Mouse (Mus musculus) MEL-GATA-1-ER (cell line): ENCODE data around the gene Nelfa.
"Not testable (repeated sequence)": the region's sequence is repeated elsewhere in the genome, so short reads cannot be mapped to it uniquely, and the experiment has no call there.

Source experiments
- DNase-seq: peaks from one replicate; pipeline ENCODE4 v3.0.0-alpha.2; 2012; ENCODE audit warnings: low read depth; ENCODE audit errors: extremely low read depth

The Nelfa gene

DNA sequence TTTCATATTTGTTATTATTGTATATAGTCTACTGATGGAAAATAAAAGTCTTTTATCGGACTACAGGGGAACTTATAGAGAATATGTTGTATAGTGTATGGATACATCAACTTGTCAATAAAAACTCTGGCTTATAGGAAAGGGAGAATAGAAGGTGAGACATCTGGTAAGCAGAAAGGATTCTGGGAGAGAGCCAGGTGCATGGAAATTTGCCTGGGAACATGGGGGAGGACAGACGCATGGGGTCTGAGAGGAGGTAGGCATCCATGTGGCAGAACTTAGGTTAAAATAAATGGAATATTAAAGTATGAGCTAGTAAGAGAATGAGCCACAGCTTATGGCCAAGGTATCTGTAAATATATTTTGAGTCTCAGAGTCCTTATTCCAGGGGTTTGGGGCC lies 16.2 kb downstream of the Nelfa start:
- no peak for DNase-seq

DNA sequence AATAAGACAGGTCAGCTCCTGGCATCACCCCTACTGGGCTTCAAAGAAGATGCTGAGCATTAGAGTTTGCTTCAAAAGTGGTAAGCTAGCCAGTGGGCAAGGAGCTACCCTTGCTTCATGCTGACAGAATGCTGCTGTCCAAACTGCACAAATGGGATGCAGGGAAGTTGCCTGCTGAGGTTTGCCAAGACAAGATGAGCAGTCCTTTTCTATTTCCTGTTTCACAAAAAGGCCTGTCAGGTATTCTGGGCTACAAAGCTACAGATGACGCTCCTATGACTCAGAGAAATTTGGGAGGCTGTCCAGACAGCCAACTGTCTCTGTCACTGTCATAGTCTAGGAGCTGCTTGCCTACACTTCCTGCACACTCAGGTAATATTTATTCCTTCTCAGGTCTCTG lies 16.7 kb downstream of the Nelfa start:
- no peak for DNase-seq

DNA sequence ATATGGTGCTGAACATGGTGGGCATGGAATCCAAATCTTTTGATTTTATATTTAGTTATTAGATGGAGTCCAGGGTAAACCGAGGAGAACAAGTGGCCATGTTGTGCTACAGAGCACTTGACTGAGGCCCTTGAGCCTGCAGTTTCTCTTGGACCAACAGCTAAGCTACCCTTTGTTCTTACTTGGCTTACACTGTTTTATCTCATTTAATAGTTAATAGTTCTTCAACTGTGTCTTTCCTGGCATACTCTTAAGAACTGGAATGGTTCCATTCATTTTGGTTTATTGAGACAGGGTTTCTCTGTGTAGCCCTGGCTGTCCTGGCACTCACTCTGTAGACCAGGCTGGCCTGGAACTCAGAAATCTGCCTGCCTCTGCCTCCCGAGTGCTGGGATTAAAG lies 19.6 kb downstream of the Nelfa start:
- not testable (repeated sequence) for DNase-seq

DNA sequence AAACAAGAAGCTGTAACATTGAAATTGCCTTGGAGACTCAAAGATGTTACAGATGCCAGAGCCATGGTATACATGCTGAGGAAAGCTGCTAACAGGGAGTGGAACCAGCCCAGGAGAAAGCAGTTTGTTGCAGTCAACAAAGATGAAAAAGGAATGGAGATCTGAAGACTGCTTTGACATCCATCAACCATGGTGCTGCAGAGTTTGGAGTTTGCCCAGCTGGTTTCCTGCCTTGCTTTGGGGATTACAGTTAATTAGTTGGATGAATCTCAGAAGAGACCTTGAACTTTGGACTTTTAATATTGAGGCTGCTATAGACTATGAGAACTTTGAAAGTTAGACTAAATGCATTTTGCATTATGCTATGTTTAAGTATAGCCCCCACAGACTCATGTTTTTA lies 21.2 kb downstream of the Nelfa start:
- not testable (repeated sequence) for DNase-seq

DNA sequence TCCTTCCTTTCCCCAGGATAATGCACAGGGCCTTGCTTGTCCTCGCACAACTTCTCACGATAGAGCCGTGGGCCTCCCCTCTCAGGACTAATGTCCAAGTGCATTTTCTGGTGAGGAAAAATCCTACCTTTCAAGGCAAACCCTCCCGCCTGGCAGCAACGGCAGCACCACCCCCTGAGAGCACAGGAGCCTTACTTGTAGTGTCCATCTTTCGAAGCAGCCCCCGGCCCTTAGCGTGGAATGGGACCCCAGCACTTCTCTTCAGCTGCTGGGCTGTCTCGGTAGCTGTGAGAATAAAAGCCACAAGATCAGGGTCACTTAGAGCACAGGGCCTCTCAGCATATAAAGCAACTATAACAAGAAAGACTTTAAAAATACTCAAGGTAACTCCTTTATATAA lies 33.0 kb downstream of the Nelfa start:
- DNase-seq = no peak

DNA sequence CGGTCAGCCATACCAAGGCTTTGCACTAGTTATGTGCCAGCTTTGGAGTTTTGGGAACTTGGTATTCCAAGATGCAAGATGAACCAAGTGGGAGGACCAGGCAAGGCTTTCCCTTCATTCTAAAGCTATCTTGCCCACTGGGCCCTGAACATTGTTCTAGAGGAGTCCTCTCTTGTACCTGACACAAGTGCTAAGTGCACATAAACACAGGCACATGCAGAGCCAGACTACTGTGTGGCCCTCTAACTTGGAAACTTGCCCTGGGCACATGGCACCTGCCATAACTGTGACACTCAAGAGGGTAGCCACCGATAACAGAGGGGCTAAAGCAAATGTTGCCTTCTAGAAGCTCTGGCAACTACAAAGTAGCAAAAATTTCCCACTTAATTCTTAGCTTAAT lies 33.5 kb downstream of the Nelfa start:
- no peak for DNase-seq

DNA sequence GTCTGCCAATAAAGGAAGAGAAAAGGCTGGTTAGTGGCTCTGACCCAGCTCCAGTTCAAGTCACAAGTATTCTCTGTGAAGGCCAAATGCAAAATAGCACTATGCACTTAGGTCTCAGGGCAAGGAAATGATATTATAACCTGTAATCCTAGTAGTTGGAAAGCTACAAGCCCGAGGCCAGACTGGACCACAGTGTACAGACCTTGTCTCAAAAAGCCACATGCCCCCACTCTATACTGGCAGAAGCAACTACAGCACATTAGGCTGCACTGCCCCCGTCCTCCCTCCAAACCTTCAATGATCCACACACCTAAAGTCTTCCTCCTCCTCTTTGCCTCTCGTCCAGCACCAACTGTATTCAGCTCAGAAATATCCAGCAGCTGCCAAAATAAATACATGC lies 34.9 kb downstream of the Nelfa start:
- no peak for DNase-seq

DNA sequence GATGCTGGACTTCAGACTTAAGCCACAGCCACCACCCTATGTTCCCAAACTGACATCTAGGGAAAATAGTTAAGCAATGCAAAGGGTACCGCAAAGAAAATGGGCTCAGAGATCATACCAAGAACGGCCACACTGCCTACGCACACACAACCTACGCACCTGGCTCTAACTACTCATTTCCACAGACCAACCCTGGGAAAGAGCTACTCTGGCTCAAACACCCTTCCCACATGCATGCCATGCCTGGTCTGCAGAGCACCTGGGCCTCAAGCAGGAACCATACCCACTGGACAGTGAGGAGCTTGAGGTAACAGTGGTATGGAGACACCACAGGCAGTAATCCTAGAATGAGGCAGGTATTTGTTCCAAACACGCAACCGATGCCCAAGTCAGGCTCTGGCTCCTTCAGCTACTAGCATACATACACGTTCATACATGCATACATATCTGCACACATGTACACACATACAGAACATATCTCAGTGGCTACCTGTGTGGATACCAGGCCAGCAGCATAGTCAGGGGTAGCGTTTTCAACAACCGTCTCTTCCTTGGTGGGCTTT lies 35.4 kb downstream of the Nelfa start:
- DNase-seq = no peak

DNA sequence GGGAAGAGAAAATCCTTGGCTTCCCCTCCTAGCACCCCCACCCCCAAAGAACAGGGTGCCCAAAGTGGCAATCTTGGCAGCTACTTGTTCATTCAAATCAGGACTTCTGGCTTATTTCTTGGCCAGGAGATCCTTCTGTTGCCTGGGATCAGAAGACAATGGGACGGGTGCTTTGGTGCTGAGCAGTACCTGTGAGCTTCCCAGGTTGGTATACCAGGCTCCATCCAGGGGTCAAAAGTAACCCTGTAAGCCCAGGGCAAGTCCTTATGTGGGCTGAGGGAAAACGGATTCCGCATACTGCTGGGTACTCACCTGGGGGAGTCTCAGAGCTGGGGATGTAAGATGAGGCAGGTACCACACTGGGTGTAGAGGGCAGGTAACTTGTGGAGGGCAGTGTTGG lies 36.1 kb downstream of the Nelfa start:
- DNase-seq = no peak

DNA sequence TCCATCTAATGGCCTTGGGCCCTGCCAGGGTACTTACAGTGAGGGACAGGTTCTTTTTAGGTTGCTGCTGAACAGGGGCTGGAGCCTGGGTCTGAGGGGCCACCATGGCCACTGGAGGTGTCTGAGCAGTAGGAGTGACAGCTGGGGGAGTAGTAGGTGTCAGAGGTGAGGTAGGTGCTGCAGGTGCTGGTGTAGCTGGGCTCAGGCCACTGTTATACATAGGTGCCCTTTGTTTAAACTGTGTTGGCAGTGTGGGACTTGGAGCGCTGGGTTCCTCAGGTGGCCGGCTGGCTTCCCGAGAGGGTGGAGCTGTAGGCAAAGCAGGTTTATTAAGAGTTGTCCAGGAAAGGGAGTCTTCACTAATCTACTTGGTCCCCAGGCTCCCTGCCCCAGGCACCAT lies 37.0 kb downstream of the Nelfa start:
- no peak for DNase-seq

DNA sequence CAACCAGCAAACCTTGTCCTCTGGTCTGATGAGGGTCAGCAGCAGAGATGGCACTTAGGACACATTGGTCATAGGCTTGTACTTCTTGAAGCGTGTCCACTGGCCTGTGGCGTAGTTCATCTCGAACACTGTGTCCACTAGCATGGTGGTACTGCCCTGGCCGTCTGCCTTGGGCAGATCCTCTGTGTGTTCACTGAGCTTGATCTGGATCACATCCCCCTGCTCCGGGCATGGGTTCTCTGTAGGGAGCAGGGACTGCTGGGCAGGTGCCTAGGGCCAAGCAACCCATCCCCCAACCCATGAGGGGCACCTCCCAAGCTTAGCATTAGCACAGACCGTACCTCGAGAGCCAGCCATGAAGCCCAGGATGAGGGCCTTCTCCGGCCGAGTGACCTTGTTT lies 37.5 kb downstream of the Nelfa start:
- DNase-seq = no peak

DNA sequence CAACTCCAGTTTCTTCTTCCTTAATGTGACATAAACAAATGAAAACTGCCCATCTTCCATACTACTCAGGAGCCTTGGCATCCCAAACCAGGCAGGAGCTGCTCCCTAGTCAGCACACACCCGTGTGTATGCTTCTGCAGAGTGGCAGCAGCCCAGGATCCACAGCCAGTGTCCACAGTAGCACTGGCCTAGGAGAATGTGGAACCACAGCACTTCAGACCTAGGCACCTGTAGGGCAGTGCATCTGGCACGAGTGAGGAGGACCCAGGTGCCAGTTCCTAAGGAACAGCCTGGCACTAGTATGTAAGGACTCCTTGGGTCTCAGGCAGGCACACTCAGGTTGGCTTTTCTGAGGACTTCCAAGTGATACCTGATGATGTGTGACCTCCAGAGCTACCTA lies 39.1 kb downstream of the Nelfa start:
- DNase-seq = no peak

DNA sequence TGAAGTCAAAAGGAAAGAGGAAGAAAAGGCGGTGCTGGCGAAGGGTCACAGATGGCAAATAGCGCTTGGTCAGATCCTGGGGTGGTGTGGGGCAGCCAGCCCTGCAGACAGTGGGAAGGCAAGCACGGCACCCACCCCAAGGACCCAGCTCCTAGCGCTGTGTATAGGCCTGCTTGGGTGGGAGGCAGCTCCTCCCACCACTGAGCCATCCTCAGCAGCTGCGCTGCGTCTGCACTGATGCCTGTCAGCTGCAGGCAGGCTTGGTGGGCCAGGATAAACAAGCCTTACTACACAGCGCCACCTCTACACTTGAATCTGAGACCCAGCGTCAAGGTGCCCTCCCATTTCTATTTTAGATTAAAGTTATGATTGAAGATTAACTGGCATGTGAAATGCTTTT lies 41.1 kb downstream of the Nelfa start:
- no peak for DNase-seq

DNA sequence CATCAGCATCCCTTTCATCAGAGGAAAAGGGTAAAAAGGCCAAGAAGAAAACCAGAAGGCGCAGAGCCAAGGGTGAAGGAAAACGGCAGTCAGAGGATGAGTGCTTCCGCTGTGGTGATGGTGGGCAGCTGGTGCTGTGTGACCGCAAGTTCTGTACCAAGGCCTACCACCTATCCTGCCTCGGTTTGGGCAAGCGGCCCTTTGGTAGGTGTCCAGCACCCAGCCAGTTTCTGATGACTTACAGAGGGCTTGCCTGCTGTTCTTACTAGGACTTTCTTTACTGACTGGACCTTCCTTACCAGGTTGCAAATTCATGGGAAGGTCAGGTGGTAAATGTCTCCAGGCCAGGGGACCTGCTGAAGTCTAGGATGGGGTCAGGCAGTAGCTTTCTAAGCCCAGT lies 42.8 kb downstream of the Nelfa start:
- DNase-seq = no peak

DNA sequence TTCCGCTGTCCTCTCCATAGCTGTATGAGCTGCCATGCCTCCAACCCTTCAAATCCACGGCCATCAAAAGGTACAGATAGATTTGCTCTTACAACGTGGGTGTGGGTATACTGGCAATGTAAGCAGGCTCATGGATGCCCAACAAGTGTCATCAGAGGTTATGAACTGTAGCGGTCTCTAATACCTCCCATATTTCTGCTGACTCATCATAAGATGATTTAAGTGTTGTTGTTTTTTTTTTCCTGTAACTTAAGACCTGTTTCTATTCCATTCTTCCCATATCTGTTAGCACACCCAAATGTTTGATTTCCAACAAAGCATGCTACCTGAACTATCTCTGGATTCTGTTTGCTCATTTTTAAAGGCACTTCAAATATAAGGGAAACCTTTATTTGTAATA lies 55.1 kb downstream of the Nelfa start:
- no peak for DNase-seq

DNA sequence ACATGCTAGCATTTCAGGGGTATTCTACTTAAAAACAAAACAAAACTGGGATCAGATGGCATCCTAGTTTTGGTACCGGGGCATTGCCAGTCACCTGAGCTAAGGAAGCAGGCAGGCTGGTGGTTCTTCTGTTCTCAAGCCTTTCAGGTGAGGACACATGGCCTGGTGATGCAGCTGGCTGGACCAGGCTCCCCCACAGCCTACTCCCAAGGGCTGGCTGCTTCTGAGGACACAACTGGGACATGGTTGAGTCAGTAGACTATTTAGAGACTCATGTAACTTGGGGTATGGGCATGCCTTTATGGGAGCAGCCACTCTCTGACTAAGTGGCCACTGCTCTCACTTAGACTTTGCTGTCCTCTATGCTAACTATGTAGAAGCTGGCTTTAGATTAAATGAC lies 60.7 kb downstream of the Nelfa start:
- DNase-seq = no peak

DNA sequence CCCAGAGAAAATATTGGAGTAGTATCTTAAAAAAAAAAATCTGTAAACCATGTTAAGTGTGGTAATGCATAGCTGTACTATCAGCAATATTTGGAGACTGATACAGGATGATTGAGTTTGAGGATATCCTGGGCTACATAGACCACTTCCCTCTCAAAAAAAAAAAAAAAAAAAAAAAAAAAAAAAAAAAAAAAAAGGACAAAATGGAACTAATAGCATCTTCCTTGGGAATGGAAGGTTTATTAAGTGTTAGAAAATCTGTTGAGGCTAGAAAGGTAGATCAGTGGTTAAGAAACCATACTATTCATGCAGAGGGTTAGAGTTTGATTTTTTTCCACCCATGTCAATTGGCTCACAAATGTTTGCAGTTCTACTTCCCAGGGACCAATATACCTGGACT lies 78.5 kb downstream of the Nelfa start:
- no peak for DNase-seq

DNA sequence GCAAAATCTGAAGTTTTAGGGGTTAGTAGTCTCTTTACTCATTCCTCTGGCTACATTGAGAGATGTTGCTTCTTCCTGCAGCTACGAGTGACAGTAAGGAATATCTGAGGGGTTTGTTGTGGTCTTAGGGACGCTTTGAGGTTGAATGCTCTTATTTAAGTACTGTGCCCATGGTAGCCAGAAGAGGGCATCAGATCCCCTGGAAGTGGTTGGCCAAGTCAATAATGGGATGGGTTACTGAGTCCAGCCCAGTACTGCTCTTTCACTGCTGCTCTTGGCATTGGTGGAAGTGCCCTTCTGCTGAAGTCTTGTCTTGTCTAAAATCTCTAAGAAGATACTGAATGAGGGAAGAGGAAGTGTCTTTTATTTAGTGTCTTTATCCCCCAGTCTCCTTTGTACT lies 82.2 kb downstream of the Nelfa start:
- peak; percentile 17 for DNase-seq

DNA sequence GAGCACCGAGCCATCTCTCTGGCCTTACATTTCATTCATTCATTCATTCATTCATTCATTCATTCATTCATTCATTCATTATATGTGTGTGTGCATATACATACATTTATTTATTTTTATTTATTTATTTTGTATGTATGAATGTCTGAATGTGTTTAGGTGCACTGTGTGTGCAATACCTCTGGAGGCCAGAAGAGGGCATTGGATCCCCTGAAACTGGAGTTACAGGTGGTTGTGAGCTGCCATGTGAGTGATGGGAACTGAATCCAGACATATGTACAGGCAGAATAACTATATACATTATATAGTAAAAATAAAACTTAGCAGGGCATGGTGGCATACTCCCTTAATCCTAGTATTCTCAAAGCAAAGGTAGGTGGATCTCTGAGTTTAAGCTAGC lies 83.1 kb downstream of the Nelfa start:
- DNase-seq = no peak

DNA sequence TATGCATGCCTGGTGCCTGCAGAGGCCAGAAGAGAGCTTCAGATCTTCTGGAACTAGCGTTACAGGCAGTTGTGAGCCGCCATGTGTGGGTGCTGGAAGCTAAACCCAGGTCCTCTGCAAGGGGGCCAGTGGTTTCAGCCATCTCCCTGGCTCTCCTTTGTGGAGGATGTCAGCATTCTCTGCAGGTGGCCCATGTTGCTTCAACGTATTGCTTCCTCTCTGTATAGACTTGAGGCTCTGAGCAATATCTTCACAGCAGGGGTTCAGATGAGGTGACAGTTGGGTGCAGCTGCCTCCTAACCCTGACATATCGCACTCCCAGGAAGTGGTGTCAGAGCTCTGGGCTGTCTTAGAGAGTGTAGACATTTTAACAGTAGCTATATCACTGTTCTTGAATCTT lies 84.7 kb downstream of the Nelfa start:
- no peak for DNase-seq
